Mouse (Mus musculus) forebrain, postnatal 0 days (tissue): ENCODE data around the gene Myo1a. TPM values are rescaled to one million over a fixed set of nuclear protein-coding genes. Genes with fewer than 3 reads are reported as not detected.

Source experiments
- ATAC-seq: fragments of 200-750 bp; cut with Nextera tagmentation; 2 replicates; pipeline ENCODE4 v1.8.0; 2017; ENCODE audit warnings: mild to moderate bottlenecking, moderate library complexity
- DNase-seq: peaks from one replicate; pipeline ENCODE4 v3.0.0-alpha.2; 2015
- H3K27ac ChIP-seq: fragments of 300-500 bp; sonication (generic); 2 replicates; pipeline ENCODE4 v1.5.1; 2014; ENCODE audit warnings: low read depth, mild to moderate bottlenecking, antibody characterized with exemption, low read length, moderate library complexity, mixed read lengths
- H3K27me3 ChIP-seq: fragments of 300-500 bp; sonication (generic); 2 replicates; pipeline ENCODE4 v1.6.1; 2014; ENCODE audit warnings: mild to moderate bottlenecking, low read length, mixed read lengths; ENCODE audit not compliant: insufficient read depth
- H3K36me3 ChIP-seq: fragments of 300-500 bp; sonication (generic); 2 replicates; pipeline ENCODE4 v1.6.1; 2014; ENCODE audit warnings: mild to moderate bottlenecking, moderate library complexity; ENCODE audit not compliant: insufficient read depth
- H3K4me1 ChIP-seq: fragments of 300-500 bp; sonication (generic); 2 replicates; pipeline ENCODE4 v1.6.1; 2014; ENCODE audit warnings: antibody characterized with exemption; ENCODE audit not compliant: insufficient read depth
- H3K4me2 ChIP-seq: fragments of 300-500 bp; sonication (generic); 2 replicates; pipeline ENCODE4 v1.6.1; 2014; ENCODE audit warnings: low read depth, mild to moderate bottlenecking, moderate library complexity
- H3K4me3 ChIP-seq: fragments of 300-500 bp; sonication (generic); 2 replicates; pipeline ENCODE4 v1.5.1; 2014; ENCODE audit warnings: low read depth, low read length, mixed read lengths
- H3K9ac ChIP-seq: fragments of 300-500 bp; sonication (generic); 2 replicates; pipeline ENCODE4 v1.6.1; 2014; ENCODE audit warnings: mild to moderate bottlenecking
- H3K9me3 ChIP-seq: fragments of 300-500 bp; sonication (generic); 2 replicates; pipeline ENCODE4 v1.6.1; 2016; ENCODE audit warnings: low read length
- CTCF ChIP-seq: sonication (generic); IDR thresholded peaks from 2 replicates; pipeline ENCODE4 v1.5.1; 2016; ENCODE audit warnings: antibody characterized with exemption, control low read depth, low read depth
- WGBS: fragments of 180-500 bp; shearing (Covaris S2); extraction: QIAGEN DNeasy Blood & Tissue Kit; methylation state at CpG from one replicate; pipeline ENCODE4 v1.1.7; 2014; 5-methylcytosine and 5-hydroxymethylcytosine counted together
- polyA plus RNA-seq: library from polyadenylated mRNA; unstranded; fragments of >200 nt; fragmentation: Nextera tagmentation; extraction: Ambion mirVana; gene quantifications from 2 replicates; pipeline ENCODE4 v1.2.1, GENCODE M21; 2015
- total RNA-seq: library from RNA; depleted of rRNA; stranded (reverse); fragments of >200 nt; gene quantifications from 2 replicates; pipeline ENCODE4 v1.2.3, GENCODE M21; 2014

Myo1a gene
- total and polyA plus RNA-seq, 2 experiments from 2014 or later: 0.28 to 0.29 TPM

- Histone ChIP-seq H3K9me3 (no peaks in the 10 kb centered on the region), H3K36me3 (no peaks in the 10 kb centered on the region), H3K4me1 (no peaks in the 10 kb centered on the region), H3K4me3 (no peak overlapping the region), H3K4me2 (no peak overlapping the region), H3K27me3 (no peaks in the 10 kb centered on the region), H3K27ac (no peak overlapping the region), H3K9ac (no peak overlapping the region)
- WGBS: 94% methylated on average over 4 of the region's 4 CpGs
- ATAC-seq (no peak), DNase-seq (no peak)
- TF ChIP-seq CTCF: no peak
Measured at GRCm38 (mm10) chr10:127705783-127706182, 813 bp downstream of the Myo1a start.

DNA sequence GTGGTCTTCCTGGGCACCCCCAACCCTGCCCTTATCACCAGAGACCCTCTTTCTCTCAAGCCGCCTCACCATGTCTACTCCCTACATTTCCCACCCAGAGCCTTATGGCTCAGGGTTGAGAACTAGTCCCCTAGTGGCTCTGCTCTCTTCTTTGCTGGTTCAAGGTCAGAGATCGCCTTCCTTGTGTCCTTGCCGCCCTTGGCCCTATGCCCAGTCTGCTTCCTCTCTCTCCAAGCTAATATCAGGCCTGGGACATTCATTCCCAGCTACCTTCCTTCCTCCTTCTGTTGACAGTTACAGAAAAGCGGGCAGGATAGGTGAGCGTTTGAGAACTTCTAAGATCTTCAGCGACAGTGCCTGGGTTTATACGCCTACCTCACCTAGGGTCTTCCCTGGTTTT, 2.8 kb downstream of the Myo1a start:
- Histone ChIP-seq H3K27me3 (no peaks in the 10 kb centered on the region), H3K4me2 (no peak overlapping the region), H3K4me3 (no peak overlapping the region), H3K4me1 (no peaks in the 10 kb centered on the region), H3K36me3 (no peaks in the 10 kb centered on the region), H3K27ac (no peak overlapping the region), H3K9me3 (no peaks in the 10 kb centered on the region), H3K9ac (no peak overlapping the region)
- WGBS: 87% methylated on average over 7 of the region's 7 CpGs
- no peak for ATAC-seq
- no peak for TF ChIP-seq CTCF
- no peak for DNase-seq

DNA sequence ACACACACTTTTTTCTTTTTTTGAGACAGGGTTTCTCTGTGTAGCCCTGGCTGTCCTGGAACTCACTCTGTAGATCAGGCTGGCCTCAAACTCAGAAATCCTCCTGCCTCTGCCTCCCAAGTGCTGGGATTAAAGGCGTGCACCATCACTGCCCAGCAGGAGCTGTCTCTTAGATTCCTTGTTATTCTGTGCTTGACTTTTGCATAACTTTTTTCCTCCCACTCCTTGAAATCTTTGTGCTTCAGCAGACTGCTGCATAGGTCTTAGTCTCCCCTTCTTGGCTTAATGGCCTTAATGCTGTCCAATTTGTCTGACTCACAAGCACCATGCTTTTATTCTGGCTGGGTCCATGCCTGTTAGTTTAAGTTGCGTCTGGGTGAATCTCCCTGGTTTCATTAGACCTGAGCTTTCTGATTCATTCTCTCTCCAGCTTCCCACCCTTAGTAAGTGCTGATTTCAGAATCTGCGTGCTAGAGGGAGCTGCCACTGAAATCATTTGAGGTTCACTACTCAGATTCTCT, 3.9 kb downstream of the Myo1a start:
- H3K9ac ChIP-seq: no peak overlapping the region
- H3K9me3 ChIP-seq: no peaks in the 10 kb centered on the region
- no peak overlapping the region for H3K27ac ChIP-seq
- ATAC-seq (no peak), DNase-seq (no peak)
- no peak for TF ChIP-seq CTCF
- H3K27me3 ChIP-seq: no peaks in the 10 kb centered on the region
- H3K4me2 ChIP-seq: no peak overlapping the region
- WGBS: 77% methylated on average over 3 of the region's 3 CpGs
- H3K4me3 ChIP-seq: no peak overlapping the region
- no peaks in the 10 kb centered on the region for H3K4me1 ChIP-seq
- no peaks in the 10 kb centered on the region for H3K36me3 ChIP-seq

- WGBS: 78% methylated on average over 13 of the region's 13 CpGs
- H3K27ac ChIP-seq: no peak overlapping the region
Measured at GRCm38 (mm10) chr10:127710331-127710730, 5.4 kb downstream of the Myo1a start.

DNA sequence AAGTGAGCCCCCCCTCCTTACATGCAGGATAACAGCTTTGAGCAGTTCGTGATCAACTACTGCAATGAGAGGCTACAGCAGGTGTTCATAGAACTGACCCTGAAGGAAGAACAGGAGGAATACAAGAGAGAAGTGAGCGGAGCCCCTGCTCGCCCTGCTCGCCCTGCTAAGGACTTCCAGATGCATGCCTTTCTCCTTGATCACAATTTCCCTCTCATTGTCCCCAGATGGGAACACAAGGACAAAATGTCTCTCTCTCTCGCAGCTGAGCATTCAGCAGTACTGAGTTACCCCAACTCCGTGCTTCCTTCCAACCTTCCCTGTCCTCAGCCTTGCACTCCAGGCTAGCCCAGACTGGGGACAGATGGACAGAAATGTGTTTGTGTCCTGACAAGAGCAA, 7.8 kb downstream of the Myo1a start:
- peak; percentile 45; the same call in 1 of the 2 replicates for ATAC-seq
- WGBS: 72% methylated on average over 6 of the region's 6 CpGs
- no peak overlapping the region for H3K4me2 ChIP-seq

More at GRCm38 (mm10) chr10:127710331-127710730, 5.4 kb downstream of the Myo1a start:
- H3K4me2 ChIP-seq: no peak overlapping the region
- H3K4me1 ChIP-seq: no peaks in the 10 kb centered on the region
- H3K9me3 ChIP-seq: no peaks in the 10 kb centered on the region
- no peak overlapping the region for H3K4me3 ChIP-seq
- H3K27me3 ChIP-seq: no peaks in the 10 kb centered on the region
- ATAC-seq: no peak
- DNase-seq: no peak
- H3K9ac ChIP-seq: no peak overlapping the region
- no peak for TF ChIP-seq CTCF
- H3K36me3 ChIP-seq: no peaks in the 10 kb centered on the region

DNA sequence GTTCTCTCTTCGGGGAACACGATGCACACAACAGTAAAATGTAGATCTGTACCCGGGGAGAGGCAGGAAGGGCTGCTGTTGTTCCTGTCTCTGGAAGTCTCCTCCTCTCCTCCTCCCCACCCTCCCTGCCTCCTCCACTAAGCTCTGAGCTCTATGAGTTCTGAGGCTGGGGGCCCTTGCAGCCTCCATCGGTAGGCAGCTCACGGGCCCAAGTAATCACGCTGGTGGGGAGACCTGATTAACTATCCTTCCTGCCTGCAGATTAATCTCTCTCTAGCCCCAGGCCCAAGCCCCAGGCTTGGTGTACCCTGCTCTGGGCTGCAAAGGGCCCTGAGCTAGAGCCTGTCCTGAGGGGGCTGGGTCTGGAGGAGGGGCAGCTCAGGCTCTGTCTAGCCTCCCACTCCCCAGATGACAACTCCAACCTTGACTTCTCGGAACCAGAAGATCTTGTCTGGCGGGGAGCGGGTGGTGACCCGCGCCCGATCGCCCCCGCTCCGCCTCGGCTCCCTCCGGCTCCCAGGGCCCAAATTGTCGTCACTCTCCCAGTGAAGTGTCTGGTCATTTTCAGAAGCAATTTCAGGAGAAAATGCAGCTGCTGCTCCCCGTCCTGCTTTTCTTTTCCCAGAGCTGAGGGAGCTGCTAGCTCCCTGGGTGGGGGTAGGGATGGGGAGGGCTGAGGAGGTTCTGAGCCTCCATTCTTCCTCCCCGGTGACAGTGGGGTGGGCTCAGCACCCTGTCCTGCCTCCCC, 16.9 kb downstream of the Myo1a start:
- Histone ChIP-seq H3K27ac (no peak overlapping the region), H3K4me1 (no peaks in the 10 kb centered on the region), H3K9me3 (no peaks in the 10 kb centered on the region), H3K4me3 (no peak overlapping the region), H3K4me2 (peak overlapping the region; percentile 23; the same call in 1 of the 2 replicates), H3K36me3 (no peaks in the 10 kb centered on the region), H3K9ac (peak overlapping the region; percentile 33), H3K27me3 (0 out of 2 replicates have a peak, but pooled peaks cover 6% of the 10 kb centered on the region)
- DNase-seq: peak; percentile 13
- WGBS: 14% methylated on average over 20 of the region's 20 CpGs
- no peak for TF ChIP-seq CTCF
- ATAC-seq: peak; percentile 64

More for the DNA sequence above, 7.8 kb downstream of the Myo1a start:
- no peaks in the 10 kb centered on the region for H3K27me3 ChIP-seq
- H3K9me3 ChIP-seq: no peaks in the 10 kb centered on the region
- TF ChIP-seq CTCF: no peak
- no peaks in the 10 kb centered on the region for H3K4me1 ChIP-seq
- H3K4me3 ChIP-seq: no peak overlapping the region
- H3K27ac ChIP-seq: no peak overlapping the region
- no peak overlapping the region for H3K9ac ChIP-seq
- H3K36me3 ChIP-seq: no peaks in the 10 kb centered on the region
- DNase-seq: no peak

- DNase-seq (no peak), ATAC-seq (no peak)
- Histone ChIP-seq H3K9ac (no peak within 1 kb of the TSS), H3K9me3 (no peaks in the 10 kb centered on the region), H3K27ac (no peak within 1 kb of the TSS), H3K4me3 (no peak within 1 kb of the TSS), H3K36me3 (no peaks in the 10 kb centered on the region), H3K4me1 (no peaks in the 10 kb centered on the region), H3K4me2 (no peak within 1 kb of the TSS), H3K27me3 (0 out of 2 replicates have a peak, but pooled peaks cover 6% of the 10 kb centered on the region)
- WGBS: 80% methylated on average over 3 of the region's 3 CpGs
- TF ChIP-seq CTCF: no peak
Measured at GRCm38 (mm10) chr10:127724178-127724577, 19.2 kb downstream of the Myo1a start, which contains the start of gene Tac2. TSS of gene Tac2 (plus strand) at chr10:127724478.
